Mouse (Mus musculus) hematopoietic stem cell, adult 5-6 weeks (primary cell): ENCODE measurements around the gene Ebi3. TPM values are rescaled to one million over a fixed set of nuclear protein-coding genes. Genes with fewer than 3 reads are reported as not detected.
A peak's percentile ranks its signal among the peaks of the same experiment; 100 is the strongest.

Experiments used
- ATAC-seq, 2 experiments: fragments of 125-278 bp in 1 of 2; replicated peaks in 1 of 2; 2 replicates each; pipeline ENCODE4 v1.8.0; 2016 to 2017; ENCODE audit warnings: inconsistent platforms in 2 of 2, mild to moderate bottlenecking in 2 of 2, moderate number of reproducible peaks in 2 of 2, low read depth in 1 of 2, moderate TSS enrichment in 1 of 2; ENCODE audit not compliant: low FRiP score in 2 of 2, poor library complexity in 2 of 2, severe bottlenecking in 2 of 2, insufficient read depth in 1 of 2, low TSS enrichment in 1 of 2
- total RNA-seq: library from RNA; stranded (forward); fragments of 172-1452, 232-1000 nt; gene quantifications from 2 replicates; pipeline ENCODE4 v1.2.3, GENCODE M21; 2017

Gene Ebi3
- total RNA-seq, 1 experiment from 2014 or later: 12.8 TPM

GRCm38 (mm10) chr17:55956129-55956528 lies 3.7 kb downstream of the Ebi3 start:
- ATAC-seq: no peak

GRCm38 (mm10) chr17:55956591-55956990 lies 4.2 kb downstream of the Ebi3 start:
- no peak for ATAC-seq

- ATAC-seq: peak in 1 of 2 experiments; percentile 21; a peak in 1 of 4 replicates
Measured at GRCm38 (mm10) chr17:55957168-55957567, 4.7 kb downstream of the Ebi3 start.

- no peak for ATAC-seq
Measured at GRCm38 (mm10) chr17:55957726-55958583, 5.5 kb downstream of the Ebi3 start.

GRCm38 (mm10) chr17:55958584-55958886 lies 6.1 kb downstream of the Ebi3 start:
- no peak for ATAC-seq

- ATAC-seq: peak; percentile 90 to 93
Measured at GRCm38 (mm10) chr17:55958918-55959728, 6.7 kb downstream of the Ebi3 start, which contains the start of gene Yju2. Yju2 (plus strand) TSS chr17:55959099.

- ATAC-seq: no peak
Measured at GRCm38 (mm10) chr17:55959946-55960740, 7.7 kb downstream of the Ebi3 start.

GRCm38 (mm10) chr17:55960791-55961190 lies 8.4 kb downstream of the Ebi3 start:
- ATAC-seq: no peak

GRCm38 (mm10) chr17:55961631-55962030 lies 9.2 kb downstream of the Ebi3 start:
- no peak for ATAC-seq

- ATAC-seq: peak in 1 of 2 experiments; percentile 11; a peak in 1 of 4 replicates
Measured at GRCm38 (mm10) chr17:55963171-55963570, 10.7 kb downstream of the Ebi3 start.

GRCm38 (mm10) chr17:55964496-55964895 lies 12.1 kb downstream of the Ebi3 start:
- no peak for ATAC-seq

- no peak for ATAC-seq
Measured at GRCm38 (mm10) chr17:55964996-55965395, 12.6 kb downstream of the Ebi3 start.

GRCm38 (mm10) chr17:55967186-55967585 lies 14.7 kb downstream of the Ebi3 start:
- no peak for ATAC-seq

GRCm38 (mm10) chr17:55968210-55968609 lies 15.8 kb downstream of the Ebi3 start:
- no peak for ATAC-seq

GRCm38 (mm10) chr17:55969560-55969959 lies 17.1 kb downstream of the Ebi3 start:
- ATAC-seq: 0 out of 4 replicates have a peak, but pooled peaks of 1 of the 2 experiments have one; percentile 14

GRCm38 (mm10) chr17:55969966-55970891 lies 17.8 kb downstream of the Ebi3 start, which contains the start of gene Shd:
Shd (plus strand) TSS chr17:55970467.
- 0 out of 4 replicates have a peak, but pooled peaks have one; percentile 4 to 15 for ATAC-seq
